Mouse (Mus musculus) liver, postnatal 0 days (tissue): Measurements from ENCODE around the gene Ndufaf2.

Experiments used
- CTCF ChIP-seq: sonication (generic); IDR thresholded peaks from 2 replicates; pipeline ENCODE4 v1.5.1; 2016; ENCODE audit warnings: antibody characterized with exemption, low read depth
- EP300 ChIP-seq: IDR thresholded peaks from 2 replicates; pipeline ENCODE4 v1.6.1; 2016; ENCODE audit warnings: antibody characterized with exemption, low read depth, mild to moderate bottlenecking

GRCm38 (mm10) chr13:108119411-108120310, 38.8 kb downstream of the Ndufaf2 start:
- TF ChIP-seq CTCF (no peak), EP300 (no peak)
